Mouse (Mus musculus) kidney, embryonic 16.5 days (tissue): ENCODE data around the gene Zbtb40. TPM values are rescaled to one million over a fixed set of nuclear protein-coding genes. Genes with fewer than 3 reads are reported as not detected.

Source experiments
- ATAC-seq: fragments of 200-750 bp; cut with Nextera tagmentation; 2 replicates; pipeline ENCODE4 v1.8.0; 2017; ENCODE audit warnings: moderate TSS enrichment; ENCODE audit not compliant: low FRiP score, low TSS enrichment
- H3K27ac ChIP-seq: fragments of 300-500 bp; sonication (generic); 2 replicates; pipeline ENCODE4 v1.5.1; 2014; ENCODE audit warnings: low read length
- H3K27me3 ChIP-seq: fragments of 300-500 bp; sonication (generic); 2 replicates; pipeline ENCODE4 v1.6.1; 2014; ENCODE audit warnings: low read length, control low read depth, mixed read lengths; ENCODE audit not compliant: insufficient read depth
- H3K36me3 ChIP-seq: fragments of 300-500 bp; sonication (generic); 2 replicates; pipeline ENCODE4 v1.6.1; 2014; ENCODE audit warnings: low read length, control low read depth, mixed read lengths; ENCODE audit not compliant: insufficient read depth
- H3K4me1 ChIP-seq: fragments of 300-500 bp; sonication (generic); 2 replicates; pipeline ENCODE4 v1.6.1; 2014; ENCODE audit warnings: low read length, control low read depth, mixed read lengths; ENCODE audit not compliant: insufficient read depth
- H3K4me2 ChIP-seq: fragments of 300-500 bp; sonication (generic); replicated peaks from 2 replicates; pipeline ENCODE4 v1.6.1; 2014; ENCODE audit warnings: low read depth, low read length
- H3K4me3 ChIP-seq: fragments of 300-500 bp; sonication (generic); 2 replicates; pipeline ENCODE4 v1.5.1; 2014; ENCODE audit warnings: mild to moderate bottlenecking, low read length
- H3K9ac ChIP-seq: fragments of 300-500 bp; sonication (generic); replicated peaks from 2 replicates; pipeline ENCODE4 v1.6.1; 2014; ENCODE audit warnings: low read length
- H3K9me3 ChIP-seq: fragments of 300-500 bp; sonication (generic); 2 replicates; pipeline ENCODE4 v1.6.1; 2016; ENCODE audit warnings: low read length, control low read depth
- WGBS: fragments of 180-500 bp; shearing (Covaris S2); extraction: QIAGEN DNeasy Blood & Tissue Kit; methylation state at CpG from one replicate; pipeline ENCODE4 v1.1.7; 2014; 5-methylcytosine and 5-hydroxymethylcytosine counted together
- polyA plus RNA-seq: library from polyadenylated mRNA; unstranded; fragments of >200 nt; fragmentation: Nextera tagmentation; extraction: Ambion mirVana; gene quantifications from 2 replicates; pipeline ENCODE4 v1.2.1, GENCODE M21; 2015

The Zbtb40 gene
- polyA plus RNA-seq, 1 experiment from 2014 or later = 4.9 TPM

DNA sequence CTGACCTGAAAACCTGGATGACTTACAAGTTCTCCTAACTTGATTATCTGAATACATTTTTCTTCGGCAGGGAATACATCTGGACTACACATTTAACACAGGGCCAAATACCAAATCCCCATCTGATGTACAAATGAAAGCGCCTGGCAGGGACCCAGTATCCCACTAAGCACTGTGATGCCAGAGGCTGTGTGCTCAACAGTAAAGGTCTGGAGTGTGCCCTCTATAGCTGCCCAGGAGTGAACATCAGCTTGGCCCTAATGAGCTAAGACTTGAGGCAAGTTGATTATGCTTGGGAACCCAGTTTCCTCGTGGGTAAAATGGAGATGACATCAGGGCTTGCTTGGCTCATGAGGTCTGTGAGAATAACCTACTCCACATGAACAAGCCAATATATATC, 10.1 kb downstream of the Zbtb40 start:
- H3K27me3 ChIP-seq = no peaks in the 10 kb centered on the region
- H3K9me3 ChIP-seq = no peaks in the 10 kb centered on the region
- H3K27ac ChIP-seq = no peak overlapping the region
- no peak overlapping the region for H3K4me2 ChIP-seq
- H3K36me3 ChIP-seq = no peaks in the 10 kb centered on the region
- no peak overlapping the region for H3K9ac ChIP-seq
- 85% methylated on average over 3 of the region's 3 CpGs for WGBS
- ATAC-seq = no peak
- H3K4me3 ChIP-seq = no peak overlapping the region
- H3K4me1 ChIP-seq = peaks cover 16% of the 10 kb centered on the region

DNA sequence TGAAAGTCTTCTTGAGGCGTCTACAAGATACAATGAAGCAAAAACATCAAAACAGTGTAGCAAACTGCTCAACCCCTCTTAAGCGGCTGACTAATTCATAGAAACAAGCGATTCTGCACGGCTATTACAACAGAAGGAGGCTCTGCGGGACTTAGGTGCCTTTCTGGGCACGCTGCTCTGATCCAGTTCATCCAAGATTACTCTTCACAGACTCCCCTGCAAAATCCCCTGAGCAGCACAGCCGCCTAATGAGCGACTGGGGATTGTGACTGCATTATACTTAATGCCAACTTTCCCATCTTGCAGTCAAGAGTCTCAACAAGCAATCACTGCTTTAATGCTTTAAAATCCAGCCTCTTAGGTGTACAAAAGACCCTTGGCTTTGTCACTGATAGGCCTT, 10.5 kb downstream of the Zbtb40 start:
- H3K9me3 ChIP-seq = no peaks in the 10 kb centered on the region
- no peak overlapping the region for H3K27ac ChIP-seq
- H3K4me2 ChIP-seq = no peak overlapping the region
- no peak overlapping the region for H3K9ac ChIP-seq
- 73% methylated on average over 8 of the region's 8 CpGs for WGBS
- peaks cover 15% of the 10 kb centered on the region for H3K4me1 ChIP-seq
- H3K27me3 ChIP-seq = no peaks in the 10 kb centered on the region
- H3K36me3 ChIP-seq = no peaks in the 10 kb centered on the region
- H3K4me3 ChIP-seq = no peak overlapping the region
- ATAC-seq = no peak

DNA sequence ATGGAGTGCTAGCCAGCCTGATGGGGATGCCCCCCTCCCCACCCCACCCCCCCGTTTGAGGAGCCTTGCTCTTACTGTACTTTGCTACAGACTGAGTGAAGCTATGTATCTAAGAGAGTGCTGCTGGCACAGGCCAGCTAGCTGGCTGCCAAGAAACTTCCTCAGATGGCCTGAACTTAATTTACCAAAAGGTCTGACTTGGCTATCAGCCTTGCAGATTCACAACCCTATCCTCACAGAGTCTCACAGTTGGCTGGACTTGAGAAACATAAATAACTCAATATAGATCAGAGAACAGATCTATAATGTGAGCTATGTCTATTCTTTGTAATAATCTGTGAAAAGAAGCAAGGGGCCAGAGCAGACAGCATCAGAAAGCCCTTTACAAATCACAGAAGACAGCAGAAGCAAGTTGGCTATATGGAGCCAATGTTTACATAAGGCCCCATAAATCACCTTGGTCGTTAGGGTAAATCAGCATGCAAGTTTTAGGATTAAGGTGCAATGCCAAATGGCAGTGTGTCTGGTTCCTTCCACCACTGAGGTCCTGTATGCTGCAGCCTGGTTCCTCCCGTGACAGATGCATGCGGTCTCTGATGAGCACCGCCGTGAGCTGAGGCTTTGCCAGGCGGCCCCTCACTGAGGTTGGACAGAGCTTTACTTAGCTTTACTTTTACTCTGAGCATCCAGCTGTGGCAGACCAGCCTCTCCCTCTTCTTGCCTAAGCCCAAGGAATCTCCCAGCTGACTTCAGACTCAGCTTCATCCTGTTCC, 15.3 kb downstream of the Zbtb40 start:
- H3K9ac ChIP-seq = no peak overlapping the region
- no peaks in the 10 kb centered on the region for H3K9me3 ChIP-seq
- no peak overlapping the region for H3K4me2 ChIP-seq
- H3K27me3 ChIP-seq = no peaks in the 10 kb centered on the region
- no peak for ATAC-seq
- H3K4me1 ChIP-seq = peaks cover 11% of the 10 kb centered on the region; the same call in 1 of the 2 replicates
- no peak overlapping the region for H3K4me3 ChIP-seq
- no peak overlapping the region for H3K27ac ChIP-seq
- WGBS = 25% methylated on average over 7 of the region's 7 CpGs
- no peaks in the 10 kb centered on the region for H3K36me3 ChIP-seq

DNA sequence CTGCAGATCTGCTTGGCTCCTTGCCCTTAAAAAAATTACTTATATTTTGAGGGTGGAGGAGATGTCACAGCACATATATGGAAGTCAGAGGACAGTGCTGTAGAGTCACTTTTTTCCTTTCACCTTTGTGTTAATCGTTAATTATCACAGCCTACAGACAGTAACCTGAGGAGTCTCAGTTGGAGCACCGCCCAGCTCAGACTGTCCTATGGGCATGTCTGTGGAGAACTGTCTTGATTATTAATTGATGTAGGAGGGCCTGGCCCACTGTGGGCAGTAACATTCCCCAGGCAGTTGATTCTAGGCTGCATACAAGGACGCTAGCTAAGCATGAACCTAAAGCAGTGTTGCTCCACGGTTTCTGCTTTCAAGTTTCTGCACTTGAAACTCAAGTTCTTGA, 16.1 kb downstream of the Zbtb40 start:
- peaks cover 11% of the 10 kb centered on the region; the same call in 1 of the 2 replicates for H3K4me1 ChIP-seq
- H3K4me2 ChIP-seq = no peak overlapping the region
- H3K4me3 ChIP-seq = no peak overlapping the region
- no peaks in the 10 kb centered on the region for H3K27me3 ChIP-seq
- no peaks in the 10 kb centered on the region for H3K36me3 ChIP-seq
- H3K9ac ChIP-seq = no peak overlapping the region
- H3K27ac ChIP-seq = no peak overlapping the region
- no peak for ATAC-seq
- 72% methylated on average over 4 of the region's 4 CpGs for WGBS
- no peaks in the 10 kb centered on the region for H3K9me3 ChIP-seq

DNA sequence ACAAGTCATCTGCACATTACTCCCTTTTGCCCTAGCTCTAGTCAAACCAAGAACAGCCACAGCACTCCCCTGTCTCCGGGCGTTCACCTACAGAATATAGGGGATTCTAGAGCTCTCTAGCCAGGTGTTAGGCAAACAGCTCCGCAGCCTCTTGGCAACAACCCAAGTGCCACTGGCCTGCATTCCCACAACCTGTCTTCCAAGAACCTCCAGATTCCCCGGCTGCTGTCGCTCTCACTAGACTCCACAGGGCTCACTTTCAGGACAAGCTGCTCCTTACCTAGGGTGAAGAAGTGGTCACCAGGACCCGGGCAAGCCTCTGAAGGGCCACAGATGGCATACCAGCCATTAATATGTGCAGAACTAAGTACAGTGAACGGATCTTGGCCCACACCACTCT, 17.3 kb downstream of the Zbtb40 start:
- Histone ChIP-seq H3K9me3 (no peaks in the 10 kb centered on the region), H3K27me3 (no peaks in the 10 kb centered on the region), H3K9ac (no peak overlapping the region), H3K36me3 (no peaks in the 10 kb centered on the region), H3K4me3 (no peak overlapping the region), H3K4me1 (peaks cover 11% of the 10 kb centered on the region; the same call in 1 of the 2 replicates), H3K4me2 (no peak overlapping the region), H3K27ac (no peak overlapping the region)
- no peak for ATAC-seq
- 88% methylated on average over 7 of the region's 7 CpGs for WGBS

DNA sequence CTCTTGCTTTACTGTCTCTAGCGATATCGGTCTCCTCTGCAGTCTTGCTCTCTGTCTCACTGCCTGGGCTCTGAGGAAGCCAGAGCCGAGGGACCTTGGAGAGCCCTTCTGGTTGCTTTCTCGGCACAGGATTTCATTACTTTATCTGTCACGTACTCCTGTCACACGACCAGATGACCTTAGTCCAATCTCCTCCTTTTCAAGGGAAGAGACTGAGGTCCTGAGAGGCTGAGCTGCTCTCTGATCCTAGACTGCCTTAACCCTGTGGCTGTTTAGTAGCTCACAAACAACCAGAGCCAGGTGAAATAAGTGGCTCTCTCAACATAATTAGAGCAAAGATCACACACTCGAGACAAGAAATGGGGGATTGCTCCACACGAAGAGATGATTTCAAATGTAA, 19.3 kb downstream of the Zbtb40 start:
- H3K27me3 ChIP-seq = no peaks in the 10 kb centered on the region
- H3K9me3 ChIP-seq = no peaks in the 10 kb centered on the region
- H3K9ac ChIP-seq = no peak overlapping the region
- H3K36me3 ChIP-seq = no peaks in the 10 kb centered on the region
- WGBS = 57% methylated on average over 8 of the region's 8 CpGs
- H3K4me1 ChIP-seq = peaks cover 11% of the 10 kb centered on the region; the same call in 1 of the 2 replicates
- H3K4me2 ChIP-seq = no peak overlapping the region
- H3K27ac ChIP-seq = no peak overlapping the region
- no peak overlapping the region for H3K4me3 ChIP-seq
- no peak for ATAC-seq

DNA sequence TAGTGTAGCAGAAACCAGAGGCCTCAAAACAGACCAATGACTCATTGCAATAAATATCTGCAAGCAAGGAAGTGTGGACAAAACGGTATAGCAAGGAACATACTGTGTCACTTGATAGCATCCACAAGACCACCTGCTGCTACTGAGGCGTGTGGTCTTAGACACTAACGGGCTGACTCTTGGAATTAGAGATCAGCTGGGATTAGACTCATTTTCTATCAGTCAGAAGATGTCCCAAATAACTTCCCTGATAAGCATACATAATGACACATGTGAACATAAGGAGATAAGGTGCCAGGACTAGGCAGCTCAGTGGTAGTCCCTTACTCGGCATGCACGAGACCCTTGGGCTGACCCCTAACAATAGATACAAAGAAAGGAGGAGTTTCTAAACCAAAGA, 21.6 kb downstream of the Zbtb40 start:
- Histone ChIP-seq H3K36me3 (no peaks in the 10 kb centered on the region), H3K9ac (no peak overlapping the region), H3K4me2 (no peak overlapping the region), H3K9me3 (no peaks in the 10 kb centered on the region), H3K4me1 (no peaks in the 10 kb centered on the region), H3K4me3 (no peak overlapping the region), H3K27me3 (no peaks in the 10 kb centered on the region), H3K27ac (no peak overlapping the region)
- WGBS = 56% methylated on average over 5 of the region's 5 CpGs
- no peak for ATAC-seq

DNA sequence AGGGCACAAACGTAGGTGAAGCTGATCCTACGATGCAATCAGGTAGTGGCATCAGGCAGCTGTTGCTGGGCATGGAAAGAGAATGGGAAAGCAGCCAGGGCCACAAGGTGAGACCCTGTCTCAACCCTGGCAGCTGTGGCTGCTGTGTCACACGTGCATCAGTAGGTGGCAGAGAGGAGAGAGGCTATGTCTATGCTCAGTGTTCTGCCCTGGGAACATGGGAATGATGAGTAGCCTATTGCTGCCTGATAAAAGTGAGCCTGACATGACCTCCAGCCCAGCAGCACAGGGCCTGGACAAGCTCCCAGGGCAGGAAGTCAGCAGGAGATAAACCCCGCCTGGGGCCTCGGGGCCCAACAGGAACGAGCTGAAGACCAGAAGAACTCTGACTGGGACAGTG, 23.0 kb downstream of the Zbtb40 start:
- ATAC-seq = no peak
- WGBS = 65% methylated on average over 6 of the region's 6 CpGs
- H3K36me3 ChIP-seq = no peaks in the 10 kb centered on the region
- no peak overlapping the region for H3K4me3 ChIP-seq
- H3K4me1 ChIP-seq = no peaks in the 10 kb centered on the region
- H3K9me3 ChIP-seq = no peaks in the 10 kb centered on the region
- no peak overlapping the region for H3K27ac ChIP-seq
- H3K9ac ChIP-seq = no peak overlapping the region
- H3K4me2 ChIP-seq = no peak overlapping the region
- no peaks in the 10 kb centered on the region for H3K27me3 ChIP-seq

DNA sequence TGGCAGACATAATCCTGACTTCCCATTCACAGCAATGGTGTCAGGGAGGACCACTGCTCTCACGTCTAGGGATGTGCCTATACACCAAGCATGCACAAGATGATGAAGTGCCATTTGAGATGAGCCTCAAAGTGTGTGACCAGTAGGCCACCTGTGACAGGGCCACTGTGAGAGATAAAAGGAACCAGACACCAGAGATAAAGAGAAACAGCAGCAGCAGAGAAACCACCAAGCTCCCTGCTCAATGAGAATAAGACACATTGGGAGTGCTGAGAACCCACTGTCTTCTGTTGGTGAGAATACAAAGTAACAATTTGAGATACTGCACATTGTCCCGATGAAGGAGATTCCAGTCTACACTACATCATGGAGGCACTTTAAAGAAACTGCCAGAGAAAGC, 23.5 kb downstream of the Zbtb40 start:
- no peak overlapping the region for H3K9ac ChIP-seq
- WGBS = 91% methylated on average over 2 of the region's 2 CpGs
- no peak overlapping the region for H3K4me2 ChIP-seq
- H3K27me3 ChIP-seq = no peaks in the 10 kb centered on the region
- H3K27ac ChIP-seq = no peak overlapping the region
- H3K4me3 ChIP-seq = no peak overlapping the region
- no peaks in the 10 kb centered on the region for H3K4me1 ChIP-seq
- H3K9me3 ChIP-seq = no peaks in the 10 kb centered on the region
- H3K36me3 ChIP-seq = no peaks in the 10 kb centered on the region
- ATAC-seq = no peak

DNA sequence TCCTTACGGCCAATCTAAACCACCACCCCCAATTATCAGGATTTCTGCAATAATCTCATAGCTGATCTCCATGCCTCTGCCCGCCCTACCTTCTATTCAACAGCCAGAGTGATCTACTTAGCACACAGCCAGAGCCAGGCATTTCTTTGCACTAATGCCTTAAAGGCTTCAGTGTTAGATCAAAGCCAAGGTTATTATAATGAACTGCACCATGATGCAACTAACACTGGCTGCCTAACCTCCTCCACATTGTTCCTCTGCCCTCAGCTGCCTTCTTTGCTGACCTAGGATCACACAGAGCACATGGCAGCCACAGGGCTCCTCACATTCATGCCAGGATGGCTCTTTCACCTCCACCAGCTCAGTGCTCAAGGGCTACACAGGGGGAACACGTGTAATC, 28.5 kb downstream of the Zbtb40 start:
- no peak for ATAC-seq
- no peaks in the 10 kb centered on the region for H3K4me1 ChIP-seq
- H3K36me3 ChIP-seq = peaks cover 7% of the 10 kb centered on the region
- no peak overlapping the region for H3K4me2 ChIP-seq
- H3K27ac ChIP-seq = no peak overlapping the region
- no peaks in the 10 kb centered on the region for H3K9me3 ChIP-seq
- no peak overlapping the region for H3K9ac ChIP-seq
- no peaks in the 10 kb centered on the region for H3K27me3 ChIP-seq
- no peak overlapping the region for H3K4me3 ChIP-seq
- 59% methylated on average over 3 of the region's 3 CpGs for WGBS
